Mouse (Mus musculus): Measurements from ENCODE around the gene Zfp990. TPM values are rescaled to one million over a fixed set of nuclear protein-coding genes. Genes with fewer than 3 reads are reported as not detected.
"Not testable (repeated sequence)": the region's sequence is repeated elsewhere in the genome, so short reads cannot be mapped to it uniquely, and the experiment has no call there.

The Zfp990 gene
- polyA plus RNA-seq, 1 experiment from 2014 or later: not detected

DNA sequence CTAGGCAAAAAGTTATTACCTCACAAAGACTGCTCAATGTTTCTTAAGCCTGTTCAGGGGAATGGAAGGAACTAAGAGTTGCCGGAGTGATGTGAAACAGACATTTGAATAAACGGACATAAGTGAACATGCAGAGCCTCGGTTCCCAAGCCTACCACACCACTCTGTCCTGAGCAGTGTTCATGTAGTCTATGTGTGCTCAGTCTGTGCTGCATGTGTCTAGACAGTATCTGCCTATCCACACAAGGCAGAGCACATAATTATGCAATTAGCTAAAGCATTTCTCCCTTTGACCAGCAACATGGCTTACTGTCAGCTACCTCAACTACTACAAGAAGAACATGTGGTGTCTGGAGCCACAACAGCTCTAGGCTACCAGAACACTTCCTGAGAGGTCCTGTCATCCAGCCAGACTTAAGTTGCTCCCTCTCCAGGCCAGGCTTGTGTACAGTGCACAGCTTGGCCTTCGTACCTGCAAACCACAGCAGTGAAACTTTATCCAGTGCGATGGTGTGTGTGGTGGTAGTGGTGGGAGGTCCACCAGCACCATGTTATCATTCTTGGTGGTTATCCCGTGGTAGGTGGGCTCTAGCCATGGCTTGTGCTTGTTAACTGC lies 35.3 kb downstream of the Zfp990 start:
- not testable (repeated sequence) for H3K4me1 ChIP-seq; H3K27me3 ChIP-seq (replicated peaks; ENCODE audit: low read depth, poor library complexity, severe bottlenecking); H3K4me3 ChIP-seq; DNase-seq (ENCODE audit: low spot score); H3K27ac ChIP-seq (replicated peaks); H3K36me3 ChIP-seq (replicated peaks)
- H3K9me3 ChIP-seq: peaks cover 55% of the 10 kb centered on the region
- WGBS: 75% methylated on average over 6 of the region's 6 CpGs

DNA sequence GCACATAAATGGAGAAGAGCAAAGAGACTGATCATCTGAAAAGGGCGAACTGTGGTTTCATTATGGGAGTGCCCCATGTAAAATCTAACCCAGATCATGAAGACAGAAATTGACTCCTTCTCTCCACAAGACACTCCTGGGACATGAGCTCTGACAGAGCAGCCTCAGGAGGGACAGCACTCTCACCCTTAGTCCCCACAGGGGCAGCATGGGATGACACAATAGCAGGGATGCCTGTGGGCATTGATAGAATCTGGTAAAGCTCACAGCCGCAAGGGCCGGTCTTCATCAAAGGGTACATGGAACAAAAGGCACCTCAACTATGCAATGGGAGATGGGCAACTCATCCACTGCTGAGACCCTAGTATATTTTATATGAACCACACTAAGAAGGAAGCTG lies 35.9 kb downstream of the Zfp990 start:
- not testable (repeated sequence) for H3K4me3 ChIP-seq; H3K27ac ChIP-seq (replicated peaks); H3K4me1 ChIP-seq; H3K36me3 ChIP-seq (replicated peaks); H3K27me3 ChIP-seq (replicated peaks; ENCODE audit: low read depth, poor library complexity, severe bottlenecking); DNase-seq (ENCODE audit: low spot score)
- H3K9me3 ChIP-seq: peaks cover 52% of the 10 kb centered on the region
- 90% methylated on average over 3 of the region's 3 CpGs for WGBS

DNA sequence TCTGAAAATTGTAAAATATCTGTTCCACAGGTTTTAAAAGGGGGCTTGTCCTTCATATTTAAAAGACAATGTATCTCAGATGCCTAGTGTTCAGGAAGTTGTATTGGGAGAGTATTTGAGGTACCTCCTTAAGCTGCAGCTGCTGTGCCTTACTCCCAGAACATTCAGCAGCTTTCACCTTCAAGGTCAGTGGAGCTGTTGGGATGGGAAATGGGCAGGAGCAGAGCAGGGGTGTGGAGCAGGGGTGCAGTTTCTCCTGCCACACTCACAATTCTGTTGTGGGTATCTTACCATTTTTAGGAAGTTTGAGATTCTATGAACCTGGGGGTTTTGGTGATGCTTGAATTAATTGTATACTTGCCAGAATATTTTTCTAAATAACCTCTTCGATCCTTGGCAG lies 46.1 kb downstream of the Zfp990 start:
- 70% methylated on average over 1 of the region's 1 CpGs for WGBS
- no peaks in the 10 kb centered on the region for H3K27me3 ChIP-seq (replicated peaks; ENCODE audit: low read depth, poor library complexity, severe bottlenecking)
- no peaks in the 10 kb centered on the region for H3K4me1 ChIP-seq
- no peaks in the 10 kb centered on the region for H3K36me3 ChIP-seq (replicated peaks)
- no peak overlapping the region for H3K27ac ChIP-seq (replicated peaks)
- H3K4me3 ChIP-seq: no peak overlapping the region
- H3K9me3 ChIP-seq: peaks cover 60% of the 10 kb centered on the region
- DNase-seq (ENCODE audit: low spot score): no peak

DNA sequence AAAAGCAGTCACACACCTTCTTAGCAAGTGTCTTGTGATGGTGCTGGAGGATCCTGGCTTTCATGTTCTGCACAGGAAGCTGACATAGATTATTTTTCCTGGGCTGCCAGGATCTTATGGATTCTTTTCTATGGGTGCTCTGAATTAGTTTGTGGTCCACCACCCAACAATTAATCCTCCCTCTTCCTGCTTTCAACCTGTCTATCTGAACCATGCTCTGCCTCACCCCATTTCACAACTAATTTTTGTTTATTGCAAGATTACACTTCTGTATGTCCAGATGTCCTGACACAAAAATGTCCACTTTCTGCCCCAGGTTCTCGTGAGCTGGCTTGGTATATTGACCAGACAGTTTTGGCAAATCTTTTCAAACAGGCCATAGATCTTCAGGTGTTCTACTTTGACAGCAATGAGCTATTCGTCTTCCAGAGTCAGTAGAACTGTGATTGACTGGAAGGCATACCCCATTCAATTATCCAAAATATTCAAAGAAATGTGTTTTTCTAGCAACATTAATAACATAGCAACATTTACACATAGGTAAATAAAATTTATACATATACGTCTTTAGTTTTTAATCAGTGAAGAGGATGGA lies 49.0 kb downstream of the Zfp990 start:
- no peaks in the 10 kb centered on the region for H3K27me3 ChIP-seq (replicated peaks; ENCODE audit: low read depth, poor library complexity, severe bottlenecking)
- H3K36me3 ChIP-seq (replicated peaks): no peaks in the 10 kb centered on the region
- H3K9me3 ChIP-seq: peaks cover 47% of the 10 kb centered on the region
- no peak overlapping the region for H3K27ac ChIP-seq (replicated peaks)
- 43% methylated on average over 3 of the region's 3 CpGs for WGBS
- no peak overlapping the region for H3K4me3 ChIP-seq
- no peaks in the 10 kb centered on the region for H3K4me1 ChIP-seq
- no peak for DNase-seq (ENCODE audit: low spot score)

DNA sequence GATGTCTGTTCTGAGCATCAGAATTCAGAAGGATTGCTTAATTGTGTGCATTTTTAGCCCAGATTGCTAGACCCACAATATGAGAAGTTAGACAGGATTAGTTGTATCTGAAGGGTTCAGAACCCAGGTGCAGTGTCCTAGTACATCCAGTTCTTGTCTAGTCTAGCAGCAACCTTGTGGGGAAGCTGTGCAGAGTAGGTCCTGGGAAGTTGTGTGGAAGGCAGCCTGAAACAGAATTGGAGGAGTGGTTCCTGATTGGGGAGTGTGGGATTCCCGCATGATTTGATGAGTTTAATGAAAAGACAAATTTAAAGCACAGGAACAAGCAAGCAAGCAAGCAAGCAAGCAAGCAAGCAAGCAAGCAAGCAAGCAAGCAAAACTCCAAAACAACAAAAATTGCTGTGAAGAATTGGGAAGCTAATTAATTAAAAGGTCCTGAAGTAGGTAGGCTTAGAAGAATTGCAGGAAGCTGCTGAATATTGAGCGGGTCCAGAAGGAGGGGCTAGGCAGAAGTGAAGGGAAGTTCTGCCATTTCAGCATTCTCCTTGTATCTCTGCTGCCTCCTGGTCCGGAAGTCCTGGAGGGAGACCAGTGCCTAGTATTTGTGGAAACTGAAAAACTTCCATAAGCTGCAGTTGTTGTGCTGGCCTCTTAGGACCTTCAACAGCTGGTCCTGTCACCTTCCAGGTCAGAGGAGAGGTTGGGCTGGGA lies 53.7 kb downstream of the Zfp990 start:
- DNase-seq (ENCODE audit: low spot score): no peak
- H3K27ac ChIP-seq (replicated peaks): no peak overlapping the region
- H3K4me3 ChIP-seq: no peak overlapping the region
- H3K36me3 ChIP-seq (replicated peaks): no peaks in the 10 kb centered on the region
- H3K9me3 ChIP-seq: peaks cover 35% of the 10 kb centered on the region
- WGBS: 78% methylated on average over 3 of the region's 3 CpGs
- no peaks in the 10 kb centered on the region for H3K4me1 ChIP-seq
- H3K27me3 ChIP-seq (replicated peaks; ENCODE audit: low read depth, poor library complexity, severe bottlenecking): no peaks in the 10 kb centered on the region

DNA sequence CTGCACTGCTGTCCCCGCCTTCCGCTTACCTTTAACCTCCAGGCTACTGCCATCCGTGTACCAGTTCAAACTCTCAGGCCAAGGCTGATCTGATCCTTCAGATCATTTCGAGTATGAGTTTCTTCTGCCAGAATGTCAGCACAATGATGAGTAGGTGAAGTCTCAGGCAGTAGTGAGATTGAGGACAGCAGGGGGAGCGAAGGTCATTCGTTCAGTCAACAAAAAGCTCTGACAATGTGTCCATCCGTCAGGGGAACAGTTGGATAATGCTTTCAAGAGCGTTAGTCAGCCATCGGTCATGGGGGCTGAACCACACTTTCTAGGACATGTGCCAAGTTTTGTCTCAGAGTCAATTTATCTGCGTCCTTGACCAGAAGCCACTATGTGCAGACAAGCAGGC lies 59.9 kb downstream of the Zfp990 start:
- WGBS: 92% methylated on average over 10 of the region's 10 CpGs
- H3K4me1 ChIP-seq; H3K27me3 ChIP-seq (replicated peaks; ENCODE audit: low read depth, poor library complexity, severe bottlenecking); H3K36me3 ChIP-seq (replicated peaks); H3K27ac ChIP-seq (replicated peaks); H3K4me3 ChIP-seq; DNase-seq (ENCODE audit: low spot score): not testable (repeated sequence)
- H3K9me3 ChIP-seq: peaks cover 15% of the 10 kb centered on the region

DNA sequence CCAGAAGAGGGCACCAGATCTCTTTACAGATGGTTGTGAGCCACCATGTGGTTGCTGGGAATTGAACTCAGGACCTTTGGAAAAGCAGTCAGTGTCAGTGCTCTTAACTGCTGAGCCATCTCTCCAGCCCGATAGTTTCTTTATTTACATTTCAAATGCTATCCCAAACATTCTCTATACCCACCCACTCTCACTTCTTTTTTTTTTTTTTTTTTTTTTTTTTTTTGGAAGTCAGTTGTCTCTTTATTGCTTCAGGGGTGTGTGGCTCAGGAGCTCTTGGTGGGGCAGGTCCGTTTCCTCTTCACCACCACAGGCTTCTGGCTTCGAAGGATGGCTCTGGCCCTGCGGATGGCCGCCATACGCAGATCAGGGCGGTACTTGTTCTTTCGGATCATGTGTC lies 66.1 kb downstream of the Zfp990 start:
- not testable (repeated sequence) for H3K4me1 ChIP-seq; H3K27ac ChIP-seq (replicated peaks); H3K36me3 ChIP-seq (replicated peaks); DNase-seq (ENCODE audit: low spot score); H3K4me3 ChIP-seq; H3K27me3 ChIP-seq (replicated peaks; ENCODE audit: low read depth, poor library complexity, severe bottlenecking)
- 93% methylated on average over 8 of the region's 8 CpGs for WGBS
- H3K9me3 ChIP-seq: peaks cover 32% of the 10 kb centered on the region

DNA sequence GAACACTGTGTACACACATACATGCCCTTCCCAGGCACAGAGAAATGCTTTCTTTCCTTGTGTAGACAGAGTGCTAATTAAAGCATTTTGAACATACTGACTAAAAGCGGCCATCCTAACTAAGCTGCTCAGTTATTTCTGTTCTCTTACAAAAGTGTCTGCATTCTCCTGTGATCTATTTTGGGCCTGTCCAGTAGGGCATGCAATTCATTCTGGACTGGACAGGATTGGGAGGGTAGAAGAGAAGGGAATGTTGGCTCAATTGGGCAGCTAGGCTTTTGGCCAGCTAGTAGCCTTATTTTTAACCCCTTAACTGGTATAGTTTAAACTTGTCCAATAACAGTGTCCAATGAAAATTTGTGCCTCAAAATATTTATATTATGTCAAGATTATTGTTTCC lies 69.8 kb downstream of the Zfp990 start:
- H3K36me3 ChIP-seq (replicated peaks); H3K4me3 ChIP-seq; H3K27ac ChIP-seq (replicated peaks); H3K27me3 ChIP-seq (replicated peaks; ENCODE audit: low read depth, poor library complexity, severe bottlenecking); H3K4me1 ChIP-seq; DNase-seq (ENCODE audit: low spot score): not testable (repeated sequence)
- peaks cover 17% of the 10 kb centered on the region; the same call in 1 of the 2 replicates for H3K9me3 ChIP-seq
- 83% methylated on average over 1 of the region's 1 CpGs for WGBS

DNA sequence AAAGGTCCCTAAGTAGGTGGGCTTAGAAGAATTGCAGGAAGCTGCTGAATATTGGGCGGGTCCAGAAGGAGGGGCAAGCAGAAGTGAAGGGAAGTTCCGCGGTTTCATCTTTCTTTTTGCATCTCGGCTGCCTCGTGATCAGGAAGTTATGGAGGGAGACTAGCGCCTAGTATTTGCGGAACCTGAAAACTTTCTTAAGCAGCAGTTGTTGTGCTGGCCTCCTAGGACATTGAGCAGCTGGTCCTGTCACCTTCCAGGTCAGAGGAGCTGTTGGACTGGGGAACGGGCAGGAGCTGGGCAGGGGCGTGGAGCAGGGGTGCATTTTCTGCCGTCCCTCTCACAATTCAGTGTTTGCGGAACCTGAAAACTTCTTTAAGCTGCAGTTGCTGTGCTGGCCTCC lies 74.5 kb downstream of the Zfp990 start, which contains the start of gene Gm13212:
Gene Gm13212 (plus strand): TSS at position 89 of the 400 bp plus-strand sequence.
- not testable (repeated sequence) for H3K4me1 ChIP-seq; H3K36me3 ChIP-seq (replicated peaks); H3K9me3 ChIP-seq; H3K27me3 ChIP-seq (replicated peaks; ENCODE audit: low read depth, poor library complexity, severe bottlenecking); H3K27ac ChIP-seq (replicated peaks)
- 25% methylated on average over 11 of the region's 11 CpGs for WGBS
- peak; percentile 24 for DNase-seq (ENCODE audit: low spot score)
- peak within 1 kb of the TSS; percentile 47 for H3K4me3 ChIP-seq

DNA sequence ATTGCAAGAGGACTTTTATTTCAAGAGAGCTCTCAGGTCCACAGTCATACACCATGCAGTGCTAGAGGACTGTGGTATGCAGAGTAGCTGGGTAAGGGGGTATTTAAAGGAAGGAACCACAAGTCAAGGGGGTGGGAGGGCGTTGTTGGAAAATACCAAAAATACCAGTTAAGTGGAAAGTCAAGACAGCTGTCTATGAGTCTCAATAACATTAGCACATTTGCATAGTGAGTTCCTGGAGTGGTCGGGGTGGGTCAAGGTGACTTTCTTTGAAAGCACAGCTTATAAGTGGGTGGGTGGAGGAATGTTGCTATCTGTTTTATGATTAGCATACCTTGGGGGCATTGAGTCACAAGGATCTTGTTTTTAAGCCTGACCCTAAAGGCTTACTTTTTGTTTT lies 75.5 kb downstream of the Zfp990 start:
- not testable (repeated sequence) for H3K4me3 ChIP-seq; H3K36me3 ChIP-seq (replicated peaks); H3K27ac ChIP-seq (replicated peaks); H3K9me3 ChIP-seq; DNase-seq (ENCODE audit: low spot score); H3K27me3 ChIP-seq (replicated peaks; ENCODE audit: low read depth, poor library complexity, severe bottlenecking); H3K4me1 ChIP-seq
- 84% methylated on average over 2 of the region's 2 CpGs for WGBS

Other genes with a start within 250 kb of the Zfp990 start
- gene Tnfrsf8, start 195.6 kb upstream of the Zfp990 start, polyA plus RNA-seq (2016; fragmentation: Nextera tagmentation; extraction: Ambion mirVana): not detected in 2 replicates
- 1.6 and 2.1 TPM in 2 replicates for gene Gm13212, start 74.4 kb downstream of the Zfp990 start, polyA plus RNA-seq (2016; fragmentation: Nextera tagmentation; extraction: Ambion mirVana)
- gene Zfp980, start 159.9 kb downstream of the Zfp990 start, polyA plus RNA-seq (2016; fragmentation: Nextera tagmentation; extraction: Ambion mirVana): 0.04 TPM in 1 of 2 replicates, not detected in the other